Mouse (Mus musculus) MEL (cell line): Measurements from ENCODE around the gene Prtn3. TPM values are rescaled to one million over a fixed set of nuclear protein-coding genes. Genes with fewer than 3 reads are reported as not detected.

ENCODE experiments used
- DNase-seq: peaks from one replicate; pipeline ENCODE4 v3.0.0; 2011; ENCODE audit warnings: low read depth, low spot score
- H3K27ac ChIP-seq: 2 replicates; pipeline ENCODE4 v1.5.1; 2012; ENCODE audit warnings: low read depth, mild to moderate bottlenecking, control low read depth, low read length, moderate library complexity; ENCODE audit not compliant: control insufficient read depth
- H3K27me3 ChIP-seq, 2 experiments: fragments of 150-350 bp in 1 of 2; sonication (generic) in 1 of 2; 2 replicates each; pipeline ENCODE4 v1.6.1; 2012; ENCODE audit warnings: low read length in 2 of 2, mild to moderate bottlenecking in 2 of 2, improper control_type of control experiment in 1 of 2, moderate library complexity in 1 of 2; ENCODE audit not compliant: insufficient read depth in 2 of 2, control insufficient read depth in 1 of 2
- H3K36me3 ChIP-seq, 2 experiments: 2 replicates each; pipeline ENCODE4 v1.6.1; 2012 to 2014; ENCODE audit warnings: low read length in 2 of 2, improper control_type of control experiment in 1 of 2, inconsistent platforms in 1 of 2, mild to moderate bottlenecking in 1 of 2; ENCODE audit not compliant: insufficient read depth in 2 of 2, control insufficient read depth in 1 of 2
- H3K4me1 ChIP-seq, 2 experiments: fragments of 150-350 bp in 1 of 2; sonication (generic) in 1 of 2; 2 replicates each; pipeline ENCODE4 v1.6.1; 2012; ENCODE audit warnings: low read length in 2 of 2, improper control_type of control experiment in 1 of 2, mild to moderate bottlenecking in 1 of 2; ENCODE audit not compliant: insufficient read depth in 2 of 2, control insufficient read depth in 1 of 2
- H3K4me3 ChIP-seq, 2 experiments: fragments of 150-350 bp in 1 of 2; sonication (generic) in 1 of 2; 2 replicates each; pipeline ENCODE4 v1.5.1; 2012; ENCODE audit warnings: low read depth in 2 of 2, low read length in 2 of 2, mild to moderate bottlenecking in 2 of 2, moderate library complexity in 2 of 2, control low read depth in 1 of 2, improper control_type of control experiment in 1 of 2; ENCODE audit not compliant: control insufficient read depth in 1 of 2, insufficient read depth in 1 of 2
- H3K79me2 ChIP-seq: 2 replicates; pipeline ENCODE4 v1.6.1; 2012; ENCODE audit warnings: mild to moderate bottlenecking, low read length, moderate library complexity; ENCODE audit not compliant: control insufficient read depth, poor library complexity, insufficient read depth
- H3K9ac ChIP-seq: 2 replicates; pipeline ENCODE4 v1.6.1; 2012; ENCODE audit warnings: low read depth, mild to moderate bottlenecking, control low read depth, low read length, moderate library complexity; ENCODE audit not compliant: control insufficient read depth, poor library complexity, severe bottlenecking
- H3K9me3 ChIP-seq: fragments of 150-350 bp; sonication (generic); replicated peaks from 2 replicates; pipeline ENCODE4 v1.6.1; 2012; ENCODE audit warnings: mild to moderate bottlenecking, low read length, improper control_type of control experiment, moderate library complexity; ENCODE audit not compliant: insufficient read depth
- BHLHE40 ChIP-seq: IDR thresholded peaks from 2 replicates; pipeline ENCODE4 v1.6.1; 2012; ENCODE audit warnings: low read depth, mild to moderate bottlenecking, inconsistent platforms, low read length, improper control_type of control experiment, borderline replicate concordance
- CHD1 ChIP-seq: IDR thresholded peaks from 2 replicates; pipeline ENCODE4 v1.6.1; 2012; ENCODE audit warnings: low read depth, mild to moderate bottlenecking, inconsistent platforms, low read length, improper control_type of control experiment
- CHD2 ChIP-seq: IDR thresholded peaks from 2 replicates; pipeline ENCODE4 v1.6.1; 2011; ENCODE audit warnings: low read length, improper control_type of control experiment
- CTCF ChIP-seq, 3 experiments: IDR thresholded peaks in 2 of 3; conservative IDR thresholded peaks in 1 of 3; 2 replicates each; pipeline ENCODE4 v1.5.1; 2011 to 2012; ENCODE audit warnings: low read length in 3 of 3, low read depth in 2 of 3, mild to moderate bottlenecking in 2 of 3, improper control_type of control experiment in 1 of 3, inconsistent platforms in 1 of 3, mixed read lengths in 1 of 3, moderate library complexity in 1 of 3; ENCODE audit not compliant: control insufficient read depth in 1 of 3, insufficient read depth in 1 of 3, poor library complexity in 1 of 3, severe bottlenecking in 1 of 3
- E2F4 ChIP-seq: IDR thresholded peaks from 2 replicates; pipeline ENCODE4 v1.6.1; 2011; ENCODE audit warnings: low read depth, low read length, improper control_type of control experiment, borderline replicate concordance
- ELF1 ChIP-seq: IDR thresholded peaks from 2 replicates; pipeline ENCODE4 v1.6.1; 2014; ENCODE audit warnings: low read depth, mild to moderate bottlenecking, inconsistent platforms, low read length, improper control_type of control experiment, moderate library complexity
- ETS1 ChIP-seq: IDR thresholded peaks from 2 replicates; pipeline ENCODE4 v1.6.1; 2012; ENCODE audit warnings: low read depth, mild to moderate bottlenecking, inconsistent platforms, low read length, improper control_type of control experiment, moderate library complexity
- GABPA ChIP-seq: IDR thresholded peaks from 2 replicates; pipeline ENCODE4 v1.6.1; 2012; ENCODE audit warnings: low read depth, mild to moderate bottlenecking, inconsistent platforms, low read length, improper control_type of control experiment, moderate library complexity
- MAFK ChIP-seq: IDR thresholded peaks from 2 replicates; pipeline ENCODE4 v1.6.1; 2011; ENCODE audit warnings: low read depth, mild to moderate bottlenecking, low read length, improper control_type of control experiment, borderline replicate concordance
- MAX ChIP-seq: IDR thresholded peaks from 2 replicates; pipeline ENCODE4 v1.6.1; 2011; ENCODE audit warnings: low read length, improper control_type of control experiment
- MEF2A ChIP-seq: IDR thresholded peaks from 2 replicates; pipeline ENCODE4 v1.6.1; 2014; ENCODE audit warnings: low read depth, mild to moderate bottlenecking, inconsistent platforms, low read length, improper control_type of control experiment; ENCODE audit not compliant: poor library complexity, insufficient replicate concordance, severe bottlenecking; ENCODE audit errors: extremely low read depth
- MYC ChIP-seq: IDR thresholded peaks from 2 replicates; pipeline ENCODE4 v1.6.1; 2011; ENCODE audit warnings: low read depth, mild to moderate bottlenecking, low read length, improper control_type of control experiment, moderate library complexity
- NELFE ChIP-seq: IDR thresholded peaks from 2 replicates; pipeline ENCODE4 v1.6.1; 2011; ENCODE audit warnings: low read depth, low read length, improper control_type of control experiment
- NRF1 ChIP-seq: IDR thresholded peaks from 2 replicates; pipeline ENCODE4 v1.6.1; 2014; ENCODE audit warnings: low read depth, mild to moderate bottlenecking, inconsistent platforms, low read length, improper control_type of control experiment, moderate library complexity; ENCODE audit not compliant: poor library complexity, insufficient read depth, severe bottlenecking
- POLR2AphosphoS2 ChIP-seq: IDR thresholded peaks from 2 replicates; pipeline ENCODE4 v1.6.1; 2011; ENCODE audit warnings: low read length, improper control_type of control experiment
- RAD21 ChIP-seq: IDR thresholded peaks from 2 replicates; pipeline ENCODE4 v1.6.1; 2011; ENCODE audit warnings: mild to moderate bottlenecking, low read depth, low read length, improper control_type of control experiment
- RCOR1 ChIP-seq: IDR thresholded peaks from 2 replicates; pipeline ENCODE4 v1.6.1; 2012; ENCODE audit warnings: low read depth, mild to moderate bottlenecking, inconsistent platforms, low read length, improper control_type of control experiment
- SIN3A ChIP-seq: IDR thresholded peaks from 2 replicates; pipeline ENCODE4 v1.6.1; 2012; ENCODE audit warnings: low read length, improper control_type of control experiment, inconsistent platforms
- TCF12 ChIP-seq: IDR thresholded peaks from 2 replicates; pipeline ENCODE4 v1.6.1; 2014; ENCODE audit warnings: low read depth, mild to moderate bottlenecking, inconsistent platforms, low read length, improper control_type of control experiment, moderate library complexity
- UBTF ChIP-seq: IDR thresholded peaks from 2 replicates; pipeline ENCODE4 v1.6.1; 2012; ENCODE audit warnings: low read depth, mild to moderate bottlenecking, inconsistent platforms, low read length, improper control_type of control experiment, moderate library complexity, borderline replicate concordance; ENCODE audit not compliant: insufficient read depth
- USF1 ChIP-seq: IDR thresholded peaks from 2 replicates; pipeline ENCODE4 v1.6.1; 2014; ENCODE audit warnings: low read depth, mild to moderate bottlenecking, inconsistent platforms, low read length, improper control_type of control experiment, moderate library complexity
- USF2 ChIP-seq, 2 experiments: IDR thresholded peaks; 2 replicates each; pipeline ENCODE4 v1.6.1; 2011 to 2012; ENCODE audit warnings: improper control_type of control experiment in 2 of 2, low read length in 2 of 2, borderline replicate concordance in 1 of 2, inconsistent platforms in 1 of 2, low read depth in 1 of 2, mild to moderate bottlenecking in 1 of 2; ENCODE audit not compliant: insufficient read depth in 1 of 2
- ZC3H11A ChIP-seq: IDR thresholded peaks from 2 replicates; pipeline ENCODE4 v1.6.1; 2012; ENCODE audit warnings: low read depth, mild to moderate bottlenecking, inconsistent platforms, low read length, improper control_type of control experiment
- ZMIZ1 ChIP-seq: IDR thresholded peaks from 2 replicates; pipeline ENCODE4 v1.6.1; 2012; ENCODE audit warnings: low read depth, mild to moderate bottlenecking, inconsistent platforms, low read length, improper control_type of control experiment, moderate library complexity
- polyA plus RNA-seq, 2 experiments: library from polyadenylated mRNA; stranded (reverse) in 1 of 2; unstranded in 1 of 2; fragments of >175 nt in 1 of 2; fragments of >200 nt in 1 of 2; gene quantifications; 2 replicates each; pipeline versions ENCODE4 v1.2.1 to v1.2.4; 2012; ENCODE audit warnings: low replicate concordance in 2 of 2, low read depth in 1 of 2; ENCODE audit not compliant: insufficient read length in 2 of 2, insufficient read depth in 1 of 2, missing spikeins in 1 of 2
- total RNA-seq: library from RNA; depleted of rRNA; stranded (reverse); fragments of 300-350 nt; gene quantifications from 2 replicates; pipeline ENCODE4 v1.2.3, GENCODE M21; 2012

The Prtn3 gene
- total and polyA plus RNA-seq, 3 experiments, result 11.2 to 31.5 TPM; not detected in 1

GRCm38 (mm10) chr10:79855558-79856184, 18.6 kb upstream of the Prtn3 start:
- Histone ChIP-seq H3K4me3 (peak overlapping the region; percentile 77 to 99), H3K27me3 (no peaks in the 10 kb centered on the region), H3K9me3 (no peaks in the 10 kb centered on the region), H3K9ac (peak overlapping the region; percentile 100), H3K4me1 (peaks cover 2 to 33% of the 10 kb centered on the region in 2 experiments; a peak in 3 of 4 replicates), H3K36me3 (peaks cover 8 to 28% of the 10 kb centered on the region in 2 experiments), H3K79me2 (peaks cover 73% of the 10 kb centered on the region), H3K27ac (peak overlapping the region; percentile 99)
- TF ChIP-seq UBTF (no peak), RCOR1 (no peak), USF2 (IDR thresholded peaks at IDR 0.05; ENCODE audit: borderline replicate concordance in 1 of 2, insufficient read depth in 1 of 2, low read depth in 1 of 2, low read length in 2 of 2) (no peak), NELFE (0 out of 2 replicates have a peak, but pooled peaks have one; percentile 21), CHD2 (no peak), NRF1 (no peak), MAX (no peak), GABPA (no peak), ZC3H11A (no peak), RAD21 (no peak), MYC (no peak), MEF2A (no peak), SIN3A (0 out of 2 replicates have a peak, but pooled peaks have one; percentile 10), ETS1 (no peak), ZMIZ1 (no peak), BHLHE40 (no peak), POLR2AphosphoS2 (peak; percentile 23; the same call in 1 of the 2 replicates), MAFK (no peak), USF1 (0 out of 2 replicates have a peak, but pooled peaks have one; percentile 18), CHD1 (no peak), E2F4 (no peak), ELF1 (no peak), CTCF (IDR thresholded peaks at IDR 0.05 in 2 of 3, conservative IDR thresholded peaks at IDR 0.05 in 1 of 3; ENCODE audit: control insufficient read depth in 1 of 3, insufficient read depth in 1 of 3, low read depth in 2 of 3, low read length in 3 of 3, poor library complexity in 1 of 3, severe bottlenecking in 1 of 3) (no peak), TCF12 (no peak)
- DNase-seq, result peak; percentile 65
